Mouse (Mus musculus) forebrain, embryonic 16.5 days (tissue): ENCODE data around the gene Ceacam15. TPM values are rescaled to one million over a fixed set of nuclear protein-coding genes. Genes with fewer than 3 reads are reported as not detected.

Source experiments
- polyA plus RNA-seq: library from polyadenylated mRNA; unstranded; fragments of >200 nt; fragmentation: Nextera tagmentation; extraction: Ambion mirVana; gene quantifications from 2 replicates; pipeline ENCODE4 v1.2.1, GENCODE M21; 2015

Ceacam15 gene
- polyA plus RNA-seq, 1 experiment from 2014 or later, result not detected

Other genes with a start within 250 kb of the Ceacam15 start
- gene Tmem160, start 222.9 kb downstream of the Ceacam15 start, polyA plus RNA-seq, result 65.1 and 66.7 TPM in 2 replicates
- gene Npas1, start 198.0 kb downstream of the Ceacam15 start, polyA plus RNA-seq, result 7.6 and 8.2 TPM in 2 replicates
- gene Arhgap35, start 60.7 kb downstream of the Ceacam15 start, polyA plus RNA-seq, result 41.2 and 41.5 TPM in 2 replicates
- gene Ceacam9, start 46.2 kb upstream of the Ceacam15 start, polyA plus RNA-seq, result 0.15 and 0.20 TPM in 2 replicates
- gene Ap2s1, start 62.7 kb upstream of the Ceacam15 start, polyA plus RNA-seq, result 364 and 377 TPM in 2 replicates
- gene Slc1a5, start 105.6 kb upstream of the Ceacam15 start, polyA plus RNA-seq, result 9.8 and 10.7 TPM in 2 replicates
- gene Strn4, start 140.2 kb upstream of the Ceacam15 start, polyA plus RNA-seq, result 189 and 204 TPM in 2 replicates
- gene Fkrp, start 141.0 kb upstream of the Ceacam15 start, polyA plus RNA-seq, result 23.1 and 29.0 TPM in 2 replicates
- gene Prkd2, start 167.2 kb upstream of the Ceacam15 start, polyA plus RNA-seq, result 6.6 TPM in 2 replicates
- 2.1 and 2.6 TPM in 2 replicates for gene Dact3, start 199.6 kb upstream of the Ceacam15 start, polyA plus RNA-seq
- 1.9 and 4.5 TPM in 2 replicates for gene Gng8, start 216.1 kb upstream of the Ceacam15 start, polyA plus RNA-seq
- gene Ptgir, start 230.8 kb upstream of the Ceacam15 start, polyA plus RNA-seq, result 0.15 TPM in 2 replicates
- gene Calm3, start 248.4 kb upstream of the Ceacam15 start, polyA plus RNA-seq, result 308 and 333 TPM in 2 replicates